Mouse (Mus musculus): ENCODE results near the gene Cysrt1. TPM values are rescaled to one million over a fixed set of nuclear protein-coding genes. Genes with fewer than 3 reads are reported as not detected.

Gene Cysrt1
- polyA plus RNA-seq, 1 experiment from 2014 or later, result 0.75 TPM

GRCm38 (mm10) chr2:25228431-25228889, 13.8 kb downstream of the Cysrt1 start:
- Histone ChIP-seq H3K9ac (ENCODE audit: low read depth, low read length) (peak overlapping the region; percentile 39; the same call in 1 of the 2 replicates), H3K9me3 (replicated peaks; ENCODE audit: low read length) (no peaks in the 10 kb centered on the region), H3K4me3 (replicated peaks; ENCODE audit: low read depth, low read length) (peak overlapping the region; percentile 24), H3K27me3 (ENCODE audit: insufficient read depth, low read length) (no peaks in the 10 kb centered on the region), H3K4me1 (replicated peaks; ENCODE audit: insufficient read depth, low read length) (peaks cover 18% of the 10 kb centered on the region), H3K36me3 (ENCODE audit: insufficient read depth, low read length) (no peaks in the 10 kb centered on the region), H3K4me2 (ENCODE audit: low read length) (peak overlapping the region; percentile 49), H3K27ac (peak overlapping the region; percentile 85)
- TF ChIP-seq CTCF (IDR thresholded peaks at IDR 0.05; ENCODE audit: low read depth), result peak; percentile 78
- 0% methylated on average over 7 of the region's 7 CpGs for WGBS
- peak; percentile 97 for DNase-seq (ENCODE audit: low spot score)
- peak; percentile 44 for ATAC-seq (replicated peaks; ENCODE audit: low FRiP score, low read depth)

DNA sequence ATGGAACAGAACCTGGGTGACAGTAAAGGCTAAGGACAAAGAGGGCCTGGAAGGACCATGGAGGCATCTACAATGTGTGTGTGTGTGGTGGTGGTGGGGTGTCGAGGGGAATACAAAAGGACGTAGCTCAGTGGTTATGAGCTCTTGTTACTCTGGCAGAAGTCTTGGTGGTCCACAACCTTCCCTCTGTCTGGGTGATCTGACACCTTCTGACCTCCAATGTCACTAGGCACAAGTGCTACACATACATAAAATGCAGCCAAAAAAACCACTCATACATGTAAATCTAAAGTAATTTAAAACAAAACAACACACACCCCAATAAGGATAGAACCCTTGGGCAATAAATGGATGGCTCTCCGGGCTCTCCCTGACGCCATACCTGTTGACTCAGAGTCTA, 14.8 kb downstream of the Cysrt1 start:
- H3K27ac ChIP-seq, result no peak overlapping the region
- 0 out of 2 replicates have a peak overlapping the region, but pooled peaks have one; percentile 49 for H3K4me2 ChIP-seq (ENCODE audit: low read length)
- TF ChIP-seq CTCF (IDR thresholded peaks at IDR 0.05; ENCODE audit: low read depth), result no peak
- 82% methylated on average over 4 of the region's 4 CpGs for WGBS
- no peaks in the 10 kb centered on the region for H3K27me3 ChIP-seq (ENCODE audit: insufficient read depth, low read length)
- H3K4me1 ChIP-seq (replicated peaks; ENCODE audit: insufficient read depth, low read length), result peaks cover 18% of the 10 kb centered on the region
- no peaks in the 10 kb centered on the region for H3K36me3 ChIP-seq (ENCODE audit: insufficient read depth, low read length)
- ATAC-seq (replicated peaks; ENCODE audit: low FRiP score, low read depth) (no peak), DNase-seq (ENCODE audit: low spot score) (no peak)
- H3K4me3 ChIP-seq (replicated peaks; ENCODE audit: low read depth, low read length), result no peak overlapping the region
- H3K9me3 ChIP-seq (replicated peaks; ENCODE audit: low read length), result no peaks in the 10 kb centered on the region
- no peak overlapping the region for H3K9ac ChIP-seq (ENCODE audit: low read depth, low read length)

DNA sequence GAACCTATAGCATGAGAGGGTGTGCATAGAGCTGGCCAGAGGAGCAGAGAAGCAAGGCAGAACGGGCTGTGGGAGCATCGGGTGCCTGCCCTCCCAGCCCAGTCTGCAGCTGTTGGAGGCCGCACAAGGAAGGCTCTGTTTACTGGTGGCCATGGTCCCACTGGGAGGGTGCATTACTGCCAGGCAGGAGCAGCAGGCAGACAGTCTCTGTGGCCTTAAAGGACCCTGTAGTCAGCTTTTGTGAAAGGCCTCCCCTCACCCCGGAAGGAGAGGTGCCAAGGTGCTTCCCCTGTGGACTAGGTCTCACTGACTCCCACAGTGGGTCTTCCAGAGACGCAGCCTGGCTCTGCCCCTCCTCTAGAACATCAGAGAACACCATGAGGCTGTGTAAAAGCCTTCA, 15.4 kb downstream of the Cysrt1 start:
- H3K36me3 ChIP-seq (ENCODE audit: insufficient read depth, low read length), result 0 out of 2 replicates have a peak, but pooled peaks cover under 1% of the 10 kb centered on the region
- H3K4me3 ChIP-seq (replicated peaks; ENCODE audit: low read depth, low read length), result no peak overlapping the region
- H3K27ac ChIP-seq, result no peak overlapping the region
- ATAC-seq (replicated peaks; ENCODE audit: low FRiP score, low read depth) (no peak), DNase-seq (ENCODE audit: low spot score) (no peak)
- no peaks in the 10 kb centered on the region for H3K27me3 ChIP-seq (ENCODE audit: insufficient read depth, low read length)
- no peak overlapping the region for H3K4me2 ChIP-seq (ENCODE audit: low read length)
- 78% methylated on average over 5 of the region's 5 CpGs for WGBS
- no peak overlapping the region for H3K9ac ChIP-seq (ENCODE audit: low read depth, low read length)
- H3K4me1 ChIP-seq (replicated peaks; ENCODE audit: insufficient read depth, low read length), result peaks cover 18% of the 10 kb centered on the region
- TF ChIP-seq CTCF (IDR thresholded peaks at IDR 0.05; ENCODE audit: low read depth), result no peak
- no peaks in the 10 kb centered on the region for H3K9me3 ChIP-seq (replicated peaks; ENCODE audit: low read length)

DNA sequence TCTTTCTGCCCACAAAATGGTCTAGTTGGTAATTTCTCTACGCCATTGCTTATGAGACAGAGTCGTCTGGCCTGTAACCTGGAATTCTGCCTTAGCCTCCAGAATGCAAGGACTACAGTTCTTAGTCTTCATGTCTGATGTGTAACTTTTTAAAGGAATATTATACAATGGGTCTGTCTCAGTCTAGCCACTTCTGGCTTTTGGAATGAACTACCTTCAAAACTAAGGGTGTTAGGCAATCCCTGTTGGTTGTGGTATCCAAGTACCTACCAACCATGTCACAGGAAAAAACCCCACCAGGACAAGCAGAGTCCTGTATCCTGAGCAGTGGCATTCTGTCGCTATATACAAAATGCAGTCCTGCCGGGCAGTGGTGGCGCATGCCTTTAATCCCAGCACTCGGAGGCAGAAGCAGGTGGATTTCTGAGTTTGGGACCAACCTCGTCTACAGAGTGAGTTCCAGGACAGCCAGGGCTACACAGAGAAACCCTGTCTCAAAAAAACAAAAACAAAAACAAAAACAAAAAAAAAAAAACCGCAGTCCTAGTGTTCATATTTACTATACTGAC, 16.4 kb downstream of the Cysrt1 start:
- DNase-seq (ENCODE audit: low spot score), result no peak
- Histone ChIP-seq H3K27me3 (ENCODE audit: insufficient read depth, low read length) (no peaks in the 10 kb centered on the region), H3K9ac (ENCODE audit: low read depth, low read length) (peak overlapping the region; percentile 18; the same call in 1 of the 2 replicates), H3K4me3 (replicated peaks; ENCODE audit: low read depth, low read length) (no peak overlapping the region; the same call in 1 of the 2 replicates), H3K27ac (peak overlapping the region; percentile 97), H3K36me3 (ENCODE audit: insufficient read depth, low read length) (0 out of 2 replicates have a peak, but pooled peaks cover 4% of the 10 kb centered on the region), H3K9me3 (replicated peaks; ENCODE audit: low read length) (no peaks in the 10 kb centered on the region), H3K4me1 (replicated peaks; ENCODE audit: insufficient read depth, low read length) (peaks cover 18% of the 10 kb centered on the region), H3K4me2 (ENCODE audit: low read length) (peak overlapping the region; percentile 54; the same call in 1 of the 2 replicates)
- TF ChIP-seq CTCF (IDR thresholded peaks at IDR 0.05; ENCODE audit: low read depth), result no peak
- WGBS, result 81% methylated on average over 8 of the region's 8 CpGs
- ATAC-seq (replicated peaks; ENCODE audit: low FRiP score, low read depth), result no peak

GRCm38 (mm10) chr2:25224766-25225752, 17.2 kb downstream of the Cysrt1 start:
- Histone ChIP-seq H3K4me3 (replicated peaks; ENCODE audit: low read depth, low read length) (peak overlapping the region; percentile 83), H3K9me3 (replicated peaks; ENCODE audit: low read length) (no peaks in the 10 kb centered on the region), H3K4me1 (replicated peaks; ENCODE audit: insufficient read depth, low read length) (peaks cover 18% of the 10 kb centered on the region), H3K4me2 (ENCODE audit: low read length) (peak overlapping the region; percentile 54), H3K9ac (ENCODE audit: low read depth, low read length) (peak overlapping the region; percentile 63), H3K36me3 (ENCODE audit: insufficient read depth, low read length) (0 out of 2 replicates have a peak, but pooled peaks cover 4% of the 10 kb centered on the region), H3K27ac (peak overlapping the region; percentile 97), H3K27me3 (ENCODE audit: insufficient read depth, low read length) (no peaks in the 10 kb centered on the region)
- ATAC-seq (replicated peaks; ENCODE audit: low FRiP score, low read depth), result peak; percentile 94
- 2% methylated on average over 33 of the region's 41 CpGs for WGBS
- DNase-seq (ENCODE audit: low spot score), result peak; percentile 100
- TF ChIP-seq CTCF (IDR thresholded peaks at IDR 0.05; ENCODE audit: low read depth), result peak; percentile 28

DNA sequence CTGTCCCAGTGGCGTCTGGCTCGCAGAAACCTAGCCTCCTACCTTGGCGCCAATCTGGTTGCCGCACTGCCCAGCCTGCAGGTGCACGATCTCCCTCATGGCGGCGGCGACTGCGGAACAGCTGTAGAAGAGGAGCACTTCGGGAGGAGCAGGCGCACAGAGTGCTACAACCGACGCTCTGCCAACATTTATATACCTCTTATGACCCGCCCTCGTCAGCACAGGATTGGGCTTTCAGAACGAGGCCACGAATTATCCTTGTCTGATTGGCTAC, 17.8 kb downstream of the Cysrt1 start, which contains the start of gene Tubb4b:
TSS of gene Tubb4b (minus strand) at position 211 of the 274 bp plus-strand sequence.
- Histone ChIP-seq H3K4me3 (replicated peaks; ENCODE audit: low read depth, low read length) (peak within 1 kb of the TSS; percentile 83), H3K4me1 (replicated peaks; ENCODE audit: insufficient read depth, low read length) (peaks cover 18% of the 10 kb centered on the region), H3K4me2 (ENCODE audit: low read length) (peak within 1 kb of the TSS; percentile 91), H3K27me3 (ENCODE audit: insufficient read depth, low read length) (no peaks in the 10 kb centered on the region), H3K36me3 (ENCODE audit: insufficient read depth, low read length) (0 out of 2 replicates have a peak, but pooled peaks cover 4% of the 10 kb centered on the region), H3K9ac (ENCODE audit: low read depth, low read length) (peak within 1 kb of the TSS; percentile 89), H3K27ac (peak within 1 kb of the TSS; percentile 97), H3K9me3 (replicated peaks; ENCODE audit: low read length) (no peaks in the 10 kb centered on the region)
- DNase-seq (ENCODE audit: low spot score) (no peak), ATAC-seq (replicated peaks; ENCODE audit: low FRiP score, low read depth) (no peak)
- under 1% methylated on average over 17 of the region's 17 CpGs for WGBS
- peak; percentile 22; the same call in 1 of the 2 replicates for TF ChIP-seq CTCF (IDR thresholded peaks at IDR 0.05; ENCODE audit: low read depth)

All from kidney, postnatal 0 days (tissue).